Mouse (Mus musculus) thymus, postnatal 14 days (tissue): ENCODE results near the gene Urad.
A peak's percentile ranks its signal among the peaks of the same experiment; 100 is the strongest.

Experiments
- DNase-seq: peaks from one replicate; pipeline ENCODE4 v3.0.0; 2021

The Urad gene

GRCm38 (mm10) chr5:147322183-147322582 lies at the start of gene Urad:
Urad (minus strand) TSS chr5:147322440.
- no peak for DNase-seq

- DNase-seq, result no peak
Measured at GRCm38 (mm10) chr5:147370276-147370675, 48.0 kb upstream of the Urad start.

- DNase-seq, result no peak
Measured at GRCm38 (mm10) chr5:147368221-147368620, 46.0 kb upstream of the Urad start.

- DNase-seq, result peak; percentile 75
Measured at GRCm38 (mm10) chr5:147365995-147366765, 43.9 kb upstream of the Urad start.

DNA sequence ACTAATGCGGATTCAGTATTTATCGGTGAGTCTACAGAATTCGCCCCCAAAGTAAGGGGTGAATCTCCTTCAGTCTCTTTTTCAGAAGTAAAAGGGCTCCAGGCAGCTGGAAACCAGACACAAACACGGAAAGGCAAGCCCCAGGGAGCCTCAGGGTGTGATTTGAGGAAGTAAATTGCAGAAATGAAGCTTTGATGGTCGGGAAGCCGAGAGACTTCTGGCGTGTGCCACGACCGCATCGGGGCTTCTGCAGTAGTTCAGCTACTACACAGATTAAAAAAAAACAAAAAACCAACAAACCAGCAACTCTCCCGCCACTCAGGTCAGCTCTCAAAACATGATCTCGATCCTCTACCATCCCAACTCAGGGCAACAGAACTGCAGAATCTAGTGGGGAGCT lies 40.8 kb upstream of the Urad start:
- DNase-seq, result peak; percentile 46

DNA sequence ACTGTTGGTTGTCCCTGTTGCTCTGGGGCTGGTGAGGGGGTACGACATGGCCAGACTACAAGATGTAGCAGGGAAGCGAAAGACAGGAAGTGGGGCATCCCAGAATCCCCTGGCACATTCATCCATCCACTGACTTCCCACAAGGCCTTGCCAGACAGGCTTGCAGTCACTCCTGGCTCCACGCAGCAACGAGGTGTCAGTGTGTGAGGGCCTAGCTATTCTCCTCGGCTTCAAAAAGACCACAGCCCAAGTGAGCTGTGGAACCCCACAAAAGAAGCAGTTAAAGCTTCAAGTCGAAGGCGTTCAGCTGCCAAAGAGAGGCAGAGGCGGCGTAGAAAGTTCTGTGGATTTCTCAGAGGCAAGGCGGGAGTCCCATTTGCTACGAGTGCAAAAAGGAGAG lies 36.2 kb upstream of the Urad start:
- DNase-seq, result peak; percentile 51

DNA sequence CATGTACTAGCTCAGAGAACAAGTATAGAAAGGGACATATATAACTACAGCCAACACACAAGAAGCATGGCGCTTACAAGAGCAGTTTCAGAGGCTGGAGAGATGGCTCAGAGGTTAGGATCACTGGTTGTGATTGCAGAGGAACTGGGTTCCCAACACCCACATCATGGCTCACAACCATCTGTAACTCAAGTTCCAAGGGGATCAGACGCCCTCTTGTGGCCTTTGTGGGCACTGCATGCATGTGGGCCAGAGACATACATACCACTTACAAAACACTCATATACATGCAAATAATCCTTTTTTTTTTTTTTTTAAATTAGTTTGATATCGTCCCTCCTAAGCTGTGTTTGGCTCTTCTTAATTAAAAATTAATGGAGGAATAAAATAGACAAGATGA lies 35.3 kb upstream of the Urad start:
- peak; percentile 62 for DNase-seq

DNA sequence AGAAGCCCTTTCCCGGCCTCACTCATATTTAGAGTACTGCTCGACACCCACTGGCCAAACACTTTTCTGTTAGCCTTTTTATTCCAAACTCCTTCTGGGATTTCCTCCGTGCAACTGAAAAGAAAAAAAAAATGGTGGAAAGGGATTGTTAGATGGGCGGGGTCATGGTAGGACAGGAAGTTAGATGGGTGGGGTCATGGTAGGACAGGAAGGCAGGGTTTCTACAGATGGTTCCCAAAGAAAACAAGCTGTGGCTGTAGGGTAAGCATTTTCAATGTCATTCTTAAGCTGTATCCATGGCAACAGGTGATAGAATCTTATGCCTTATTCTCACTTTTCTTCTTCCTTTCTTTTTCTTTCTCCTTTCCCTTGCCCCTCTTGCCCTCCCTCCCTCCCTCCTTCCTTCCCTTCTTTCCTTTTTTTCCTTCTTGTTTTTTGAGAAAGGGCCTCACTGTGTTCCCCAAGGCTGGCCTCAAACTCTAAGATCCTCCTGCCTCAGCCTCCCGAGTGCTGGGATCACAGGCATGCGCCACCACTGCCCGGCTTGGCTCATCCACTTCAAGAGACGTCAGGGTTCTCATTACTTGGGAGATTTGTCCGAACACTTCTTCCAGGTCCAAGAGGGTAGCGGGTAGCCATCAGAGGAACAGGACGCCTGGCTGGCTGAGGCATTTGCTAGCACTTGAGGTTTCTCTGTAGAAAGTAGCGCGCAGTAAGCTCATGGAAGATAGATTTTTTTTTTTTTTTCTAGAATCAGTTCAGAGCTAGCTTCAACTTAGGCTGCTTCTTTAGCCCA lies 34.2 kb upstream of the Urad start:
- no peak for DNase-seq

GRCm38 (mm10) chr5:147355788-147356187 lies 33.5 kb upstream of the Urad start:
- no peak for DNase-seq

DNA sequence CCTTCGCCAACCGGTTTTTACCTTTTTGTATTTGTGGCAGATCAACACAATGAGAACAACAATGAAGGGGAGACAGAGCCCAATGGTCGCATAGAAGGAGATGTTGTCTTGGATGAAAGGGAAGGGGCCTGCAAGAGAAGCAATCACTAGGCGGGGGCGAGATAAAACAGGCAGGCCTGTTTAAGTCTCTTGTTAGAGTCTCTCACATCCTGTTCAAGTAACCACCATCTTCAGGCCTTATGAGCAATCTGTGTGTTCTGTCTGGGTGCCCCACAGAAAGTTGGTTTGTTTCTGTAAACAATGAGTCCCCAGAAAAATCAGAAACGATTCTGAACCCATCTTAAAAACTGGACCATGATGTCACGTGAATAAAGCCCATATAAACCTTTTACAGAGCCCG lies 32.7 kb upstream of the Urad start:
- DNase-seq, result no peak

GRCm38 (mm10) chr5:147354161-147354780 lies 32.0 kb upstream of the Urad start:
- DNase-seq, result peak; percentile 22

DNA sequence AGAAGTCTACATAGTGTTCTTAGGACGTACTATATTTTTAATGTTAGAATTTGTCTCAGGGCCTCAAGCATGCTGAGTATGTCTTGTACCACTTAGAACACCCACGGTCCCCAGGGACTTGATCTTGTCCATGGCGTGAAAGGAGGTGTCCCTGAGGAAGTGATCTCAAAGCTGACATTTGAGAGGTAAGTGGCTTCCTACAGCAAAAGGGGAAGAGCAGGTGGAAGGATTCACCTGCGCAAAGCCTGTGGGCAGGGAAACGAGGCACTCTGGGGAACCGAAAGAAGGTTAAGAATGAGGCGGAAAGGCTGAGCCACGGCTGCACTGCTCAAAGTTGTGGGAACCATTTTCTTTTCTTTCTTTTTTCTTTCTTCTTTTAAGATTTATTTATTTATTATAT lies 29.7 kb upstream of the Urad start:
- DNase-seq, result no peak

DNA sequence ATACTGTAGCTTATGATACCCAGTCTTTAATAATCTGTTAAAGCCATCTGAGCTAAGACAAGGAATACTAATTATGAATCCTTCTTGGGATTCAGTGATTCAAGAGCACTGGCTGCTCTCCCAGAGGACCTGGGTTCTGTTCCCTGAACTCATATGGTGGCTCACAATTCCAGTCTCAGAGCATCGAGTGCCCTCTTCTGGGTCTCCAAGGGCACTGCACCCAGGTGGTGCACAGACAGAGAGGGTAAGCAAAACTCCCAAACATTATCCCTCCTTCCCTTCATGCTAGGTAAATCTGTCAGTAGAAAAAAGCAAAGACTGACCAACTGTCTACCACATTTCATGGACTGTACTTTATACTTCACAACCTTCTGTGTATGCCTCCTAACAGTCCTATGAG lies 23.7 kb upstream of the Urad start:
- peak; percentile 23 for DNase-seq

GRCm38 (mm10) chr5:147343904-147344303 lies 21.7 kb upstream of the Urad start:
- DNase-seq, result peak; percentile 15

DNA sequence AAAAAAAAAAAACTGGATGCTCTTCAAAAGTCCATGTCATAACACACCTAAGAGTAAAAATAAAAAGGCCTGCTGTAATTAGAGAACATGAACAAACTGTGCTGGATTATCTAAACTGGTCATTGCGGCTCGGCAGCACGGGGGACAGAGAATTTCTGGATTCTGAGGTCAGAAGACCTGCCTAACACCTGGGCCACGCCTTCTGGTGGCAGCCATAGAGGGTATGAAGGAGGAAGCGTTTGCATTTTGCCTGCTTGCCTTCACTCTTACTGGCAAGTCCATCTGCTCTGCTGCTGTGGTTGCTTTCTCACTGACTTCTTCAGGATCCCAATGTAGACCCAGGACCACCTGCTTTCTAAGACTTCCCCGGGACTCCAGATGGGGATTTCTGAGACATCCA lies 20.7 kb upstream of the Urad start:
- DNase-seq, result no peak

GRCm38 (mm10) chr5:147340741-147341414 lies 18.6 kb upstream of the Urad start:
- peak; percentile 80 for DNase-seq

GRCm38 (mm10) chr5:147339560-147339959 lies 17.3 kb upstream of the Urad start:
- peak; percentile 55 for DNase-seq

DNA sequence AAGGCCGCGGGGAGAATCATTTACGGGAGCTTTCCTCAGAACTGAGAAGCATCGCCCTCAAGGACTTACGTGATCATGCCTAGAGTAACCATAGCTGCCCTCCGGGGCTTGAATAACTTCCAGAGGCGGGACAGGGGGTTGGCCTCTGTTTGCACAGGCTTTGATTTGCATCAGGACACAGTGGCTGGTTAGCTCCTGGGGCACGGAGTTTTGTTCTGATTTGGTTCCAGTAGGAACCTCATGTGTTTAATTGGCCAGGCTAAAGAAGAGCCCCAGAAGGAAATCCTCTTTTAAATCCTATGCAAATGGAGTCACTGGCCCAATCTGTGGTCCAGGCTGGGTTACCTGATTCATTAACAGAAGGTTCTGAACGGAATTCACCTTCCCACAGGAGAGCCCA lies 16.7 kb upstream of the Urad start:
- peak; percentile 16 for DNase-seq

DNA sequence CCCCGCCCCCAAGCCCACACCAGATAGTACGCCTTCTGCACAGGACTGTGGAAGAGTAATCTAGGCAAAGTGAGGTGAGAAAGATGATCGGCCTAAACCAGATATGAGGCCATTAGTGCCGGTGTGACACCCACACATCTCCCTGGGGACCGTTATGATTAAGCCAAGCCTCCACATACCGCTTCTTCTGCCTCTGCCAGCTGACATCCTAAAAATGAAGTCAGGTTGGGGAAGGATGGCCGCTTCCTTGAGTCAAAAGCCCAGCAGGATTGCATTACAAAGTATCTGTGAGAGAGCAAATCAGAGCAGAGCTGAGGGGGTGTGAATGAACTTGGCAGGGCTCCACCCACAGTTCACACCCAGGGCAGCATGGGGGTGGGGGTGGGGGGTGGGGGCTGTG lies 10.5 kb upstream of the Urad start:
- DNase-seq, result no peak

DNA sequence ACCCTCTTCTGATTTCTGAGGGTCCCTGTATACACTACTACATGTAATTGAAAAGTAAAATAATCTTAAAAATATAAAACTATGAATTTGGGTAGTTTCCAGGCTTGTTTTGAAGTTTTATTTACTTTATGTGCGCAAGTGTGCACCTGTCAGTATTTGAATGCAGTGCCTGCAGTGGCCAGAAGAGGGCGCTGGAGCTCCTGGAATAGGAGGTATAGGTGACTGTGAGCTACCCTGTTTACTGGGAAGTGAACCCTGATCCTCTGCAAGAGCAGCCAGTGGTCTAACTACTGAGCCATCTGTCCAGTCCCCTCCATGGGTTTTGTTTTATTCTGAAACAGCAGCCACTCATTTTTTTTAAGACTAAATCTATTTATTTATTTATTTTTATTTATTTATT lies 9.3 kb upstream of the Urad start:
- peak; percentile 90 for DNase-seq

DNA sequence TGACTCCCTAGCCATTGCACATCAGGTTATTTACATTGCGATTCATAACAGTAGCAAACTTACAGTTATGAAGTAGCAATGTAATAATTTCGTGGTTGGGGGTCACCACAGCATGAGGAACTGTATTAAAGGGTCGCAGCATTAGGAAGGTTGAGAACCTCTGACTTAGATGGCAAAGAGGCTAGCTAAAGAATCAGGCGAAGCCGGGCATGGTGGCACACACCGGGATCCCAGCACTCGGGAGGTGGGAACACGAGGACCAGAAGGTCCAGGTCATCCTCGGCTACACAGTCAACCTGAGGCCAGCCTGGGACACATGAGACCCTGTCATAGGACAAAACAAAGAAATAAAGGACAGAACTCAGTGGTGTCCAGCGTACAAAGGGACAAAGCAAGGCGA lies 7.7 kb upstream of the Urad start:
- DNase-seq, result no peak

- no peak for DNase-seq
Measured at GRCm38 (mm10) chr5:147327636-147328035, 5.4 kb upstream of the Urad start.

- DNase-seq, result no peak
Measured at GRCm38 (mm10) chr5:147325931-147326330, 3.7 kb upstream of the Urad start.
